23 mouse cellular contexts compared by ENCODE assay signal in the genomic region with DNA sequence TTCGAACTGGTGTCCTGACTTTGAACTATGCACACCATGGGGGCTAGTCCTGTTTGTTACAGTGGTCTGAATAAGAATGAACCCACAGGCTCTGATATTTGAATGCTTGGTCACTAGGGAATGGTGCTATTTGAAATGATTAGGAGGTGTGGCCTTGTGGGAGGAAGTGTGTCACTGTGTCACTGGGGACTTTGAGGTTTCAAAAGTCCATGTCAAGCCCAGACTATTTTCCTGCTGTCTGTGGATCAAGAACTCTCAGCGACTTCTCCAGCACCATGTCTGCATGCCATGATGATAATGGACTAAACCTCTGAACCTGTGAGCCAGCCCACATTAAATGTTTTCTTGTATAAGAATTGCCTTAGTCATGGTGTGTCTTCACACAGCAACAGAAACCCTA. TPM values are rescaled to one million over a fixed set of nuclear protein-coding genes. Genes with fewer than 3 reads are reported as not detected.
DNase-seq lines count a peak whose midpoint lies in the region; ATAC-seq and TF ChIP-seq lines count a peak whose summit lies in the region.
"Had no signal": no experiment of that assay in that cellular context is flagged by ENCODE, and none has a peak within 500 bp of the region (broad histone marks: within the 10 kb centered on the region; RNA-seq: fewer than 3 reads in every experiment).

No protein-coding gene starts in this region.

- dilution Hi-C loops in CH12.LX (cut with MboI; ENCODE audit: extremely low pct_ligation_motif_present, extremely low pct_unique_long_range_greater_than_20kb, low sequenced_read_pairs) = no loop called here

- H3K27ac ChIP-seq in heart, postnatal 0 days (ENCODE audit: low read depth) = peak overlapping the region; percentile 33
- H3K27ac ChIP-seq in CH12.LX (ENCODE audit: insufficient read depth, low read depth) = no peak overlapping the region
- H3K27ac ChIP-seq in brown adipose tissue, adult 24 weeks (replicated peaks; ENCODE audit: low read depth, low read length) = peak overlapping the region; percentile 38; the same call in 1 of the 2 replicates
- H3K27ac ChIP-seq: hindbrain, embryonic 14.5 days; limb, embryonic 10.5 days; liver, embryonic 12.5 days; midbrain, embryonic 10.5 days; neural tube, embryonic 12.5 days; stomach, embryonic 15.5 days had no signal

- in situ Hi-C loops in CH12.LX (cut with MboI; ENCODE audit: low pct_ligation_motif_present, low pct_unique_long_range_greater_than_20kb, low sequenced_read_pairs) = no loop called here

- H3K4me3 ChIP-seq in heart, postnatal 0 days (ENCODE audit: low read depth, low read length) = no peak overlapping the region
- H3K4me3 ChIP-seq in CH12.LX (replicated peaks in 1 of 3; ENCODE audit: low read depth in 2 of 3, low read length in 2 of 3, poor library complexity in 1 of 3) (no peak overlapping the region), myocyte (no peak overlapping the region)
- no peak overlapping the region for H3K4me3 ChIP-seq in brown adipose tissue, adult 24 weeks (ENCODE audit: insufficient read depth, low read depth, low read length)
- H3K4me3 ChIP-seq: limb, embryonic 10.5 days; liver, embryonic 12.5 days; midbrain, embryonic 10.5 days; neural tube, embryonic 12.5 days; stomach, embryonic 15.5 days had no signal

- H3K27me3 ChIP-seq in heart, postnatal 0 days (ENCODE audit: control insufficient read depth, insufficient read depth, low read length) = no peaks in the 10 kb centered on the region
- H3K27me3 ChIP-seq in CH12.LX (replicated peaks) (no peaks in the 10 kb centered on the region), myocyte (ENCODE audit: control insufficient read depth, insufficient read depth, insufficient read length) (no peaks in the 10 kb centered on the region)
- H3K27me3 ChIP-seq: liver, embryonic 12.5 days; neural tube, embryonic 12.5 days; stomach, embryonic 15.5 days had no signal

- no peak for DNase-seq in heart, postnatal 0 days (ENCODE audit: low spot score)
- no peak for DNase-seq in heart, adult 9 months (ENCODE audit: low spot score in 2 of 2)
- peak; percentile 75 for DNase-seq in CH12.LX (ENCODE audit: extremely low read depth)
- DNase-seq in spleen, adult 12 weeks (ENCODE audit: low spot score) = no peak
- no peak for DNase-seq in right cerebral cortex, postnatal 36 days (ENCODE audit: low spot score in 2 of 2)
- DNase-seq: adrenal gland, postnatal 25 days; cerebellum, adult 11-12 months; cerebellum, postnatal 14 days; embryo, embryonic 11 days; kidney, postnatal 4 days; lung, embryonic 14.5 days; lung, postnatal 36 days; spleen, adult 18-20 months; thymus, adult 18-20 months; thymus, postnatal 4 days had no signal

- TF ChIP-seq EP300 in heart, postnatal 0 days (IDR thresholded peaks at IDR 0.05; ENCODE audit: low read depth) = no peak
- TF ChIP-seq EP300 in CH12.LX (IDR thresholded peaks at IDR 0.05; ENCODE audit: low read length) = 0 out of 2 replicates have a peak, but pooled peaks have one; percentile 34

- 64% methylated on average over 2 of the region's 2 CpGs for WGBS in heart, postnatal 0 days

- no peak for TF ChIP-seq RAD21 in CH12.LX (IDR thresholded peaks at IDR 0.05; ENCODE audit: low read depth, low read length)

- H3ac ChIP-seq in myocyte (ENCODE audit: control insufficient read depth, insufficient read length) = no peak overlapping the region

- peaks cover 69% of the 10 kb centered on the region for H3K36me3 ChIP-seq in heart, postnatal 0 days (replicated peaks; ENCODE audit: control insufficient read depth, insufficient read depth, low read length)
- H3K36me3 ChIP-seq in CH12.LX (replicated peaks in 1 of 2; ENCODE audit: control insufficient read depth in 1 of 2, insufficient read depth in 1 of 2, low read length in 1 of 2) (peaks cover 0 to 77% of the 10 kb centered on the region in 2 experiments), myocyte (ENCODE audit: control insufficient read depth, insufficient read depth) (peaks cover 50% of the 10 kb centered on the region)

- H3K79me2 ChIP-seq in CH12.LX (replicated peaks; ENCODE audit: control insufficient read depth, extremely low read depth, insufficient read depth, poor library complexity, severe bottlenecking) (no peaks in the 10 kb centered on the region), myocyte (ENCODE audit: control insufficient read depth, insufficient read depth) (peaks cover 7% of the 10 kb centered on the region)

- no peak for TF ChIP-seq CTCF in heart, postnatal 0 days (IDR thresholded peaks at IDR 0.05; ENCODE audit: low read depth)
- TF ChIP-seq CTCF in CH12.LX (conservative IDR thresholded peaks at IDR 0.05 in 1 of 2, IDR thresholded peaks at IDR 0.05 in 1 of 2; ENCODE audit: low read depth in 2 of 2, low read length in 2 of 2) = no peak

- ATAC-seq in heart, postnatal 0 days (ENCODE audit: insufficient read depth, low read depth) = no peak; the same call in 1 of the 2 replicates
- ATAC-seq: liver, embryonic 12.5 days had no signal

- no peak overlapping the region for H3K9ac ChIP-seq in heart, postnatal 0 days (replicated peaks; ENCODE audit: low read depth, low read length)
- H3K9ac ChIP-seq in CH12.LX (ENCODE audit: insufficient read depth, low read depth) = no peak overlapping the region
- H3K9ac ChIP-seq: hindbrain, embryonic 14.5 days; liver, embryonic 12.5 days; lung, embryonic 14.5 days; neural tube, embryonic 12.5 days; stomach, embryonic 15.5 days had no signal

- no peaks in the 10 kb centered on the region for H3K9me3 ChIP-seq in heart, postnatal 0 days (replicated peaks; ENCODE audit: control insufficient read depth, low read length)
- H3K9me3 ChIP-seq in CH12.LX (replicated peaks; ENCODE audit: low read length) = peaks cover under 1% of the 10 kb centered on the region
- H3K9me3 ChIP-seq: limb, embryonic 10.5 days; midbrain, embryonic 10.5 days; neural tube, embryonic 12.5 days; stomach, embryonic 15.5 days had no signal

- H3K4me2 ChIP-seq in heart, postnatal 0 days (ENCODE audit: low read depth, low read length) = no peak overlapping the region
- H3K4me2 ChIP-seq in CH12.LX (ENCODE audit: insufficient read depth, low read depth, poor library complexity, severe bottlenecking) = no peak overlapping the region
- peak overlapping the region; percentile 39 for H3K4me2 ChIP-seq in myocyte (ENCODE audit: low read depth)
- H3K4me2 ChIP-seq: hindbrain, embryonic 14.5 days; liver, embryonic 12.5 days; lung, embryonic 14.5 days; neural tube, embryonic 12.5 days; stomach, embryonic 15.5 days had no signal

- peaks cover 10% of the 10 kb centered on the region; the same call in 1 of the 2 replicates for H3K4me1 ChIP-seq in heart, postnatal 0 days (ENCODE audit: control insufficient read depth, insufficient read depth)
- H3K4me1 ChIP-seq in CH12.LX (ENCODE audit: control insufficient read depth in 1 of 2, insufficient read depth in 2 of 2) = peaks cover 3 to 21% of the 10 kb centered on the region in 2 experiments; a peak in 3 of 4 replicates
- H3K4me1 ChIP-seq in brown adipose tissue, adult 24 weeks (ENCODE audit: control insufficient read depth, insufficient read depth, insufficient read length, low read length) = peaks cover 5% of the 10 kb centered on the region
- H3K4me1 ChIP-seq: limb, embryonic 10.5 days; midbrain, embryonic 10.5 days; neural tube, embryonic 12.5 days; stomach, embryonic 15.5 days had no signal

- no peak for TF ChIP-seq POLR2A in CH12.LX (IDR thresholded peaks at IDR 0.05; ENCODE audit: low read depth, low read length)
- TF ChIP-seq POLR2A in myocyte (IDR thresholded peaks at IDR 0.05; ENCODE audit: insufficient read length, low read depth) = no peak

TF ChIP-seq in CH12.LX, 34 proteins besides CTCF, POLR2A, EP300 and RAD21:
- TF ChIP-seq SIN3A (IDR thresholded peaks at IDR 0.05; ENCODE audit: low read length) = no peak
- no peak for TF ChIP-seq JUND (conservative IDR thresholded peaks at IDR 0.05; ENCODE audit: low read depth, low read length)
- TF ChIP-seq MAZ (IDR thresholded peaks at IDR 0.05; ENCODE audit: low read depth, low read length) = no peak
- TF ChIP-seq TBP (conservative IDR thresholded peaks at IDR 0.05; ENCODE audit: low read depth, low read length) = no peak
- TF ChIP-seq CHD2 (IDR thresholded peaks at IDR 0.05; ENCODE audit: low read length) = no peak
- TF ChIP-seq JUN (IDR thresholded peaks at IDR 0.05; ENCODE audit: insufficient read depth, low read depth, low read length) = no peak
- no peak for TF ChIP-seq BHLHE40 (IDR thresholded peaks at IDR 0.05; ENCODE audit: low read depth, low read length)
- TF ChIP-seq ZNF384 (IDR thresholded peaks at IDR 0.05; ENCODE audit: low read depth, low read length) = no peak

TF ChIP-seq in myocyte, 11 proteins besides CTCF, POLR2A, EP300 and RAD21:
- TF ChIP-seq E2F4 (IDR thresholded peaks at IDR 0.05; ENCODE audit: insufficient read depth) = no peak
- no peak for TF ChIP-seq SRF (IDR thresholded peaks at IDR 0.05; ENCODE audit: control insufficient read depth, insufficient read length, low read depth)
- TF ChIP-seq POLR2AphosphoS2 (IDR thresholded peaks at IDR 0.05; ENCODE audit: insufficient read length, low read depth) = no peak
- no peak for TF ChIP-seq MYOD1 (IDR thresholded peaks at IDR 0.05; ENCODE audit: control insufficient read depth in 1 of 3, insufficient read length in 2 of 3, low read depth in 2 of 3)
- TF ChIP-seq TCF12 (IDR thresholded peaks at IDR 0.05; ENCODE audit: insufficient read depth, poor library complexity, severe bottlenecking) = no peak
- no peak for TF ChIP-seq CEBPB (IDR thresholded peaks at IDR 0.05; ENCODE audit: insufficient read depth, poor library complexity, severe bottlenecking)
- TF ChIP-seq USF1 (IDR thresholded peaks at IDR 0.05; ENCODE audit: low read depth) = no peak
- TF ChIP-seq TCF3 (IDR thresholded peaks at IDR 0.05; ENCODE audit: insufficient read length, low read depth) = no peak
- TF ChIP-seq REST (IDR thresholded peaks at IDR 0.05; ENCODE audit: insufficient read depth, insufficient read length) = no peak
- TF ChIP-seq MYOG (IDR thresholded peaks at IDR 0.05; ENCODE audit: control insufficient read depth in 1 of 3, insufficient read depth in 1 of 3, insufficient read length in 2 of 3, low read depth in 2 of 3) = no peak
- no peak for TF ChIP-seq MAX (IDR thresholded peaks at IDR 0.05; ENCODE audit: low read depth)

RNA-seq across cellular contexts. Expression of gene Gtf2ird1, which starts 44.2 kb away (rescaled TPM):
- total RNA-seq in heart, postnatal 0 days (2014; rRNA removed; ENCODE audit: low replicate concordance) = 28.8 and 63.7 TPM in 2 replicates
- 20.5 and 27.7 TPM in 2 replicates for polyA plus RNA-seq in heart, postnatal 0 days (2015; fragmentation: Nextera tagmentation; extraction: Ambion mirVana)
- total RNA-seq in CH12.LX (2012; rRNA removed) (12.2 and 13.1 TPM in 2 replicates), CH12.LX (2014; rRNA removed) (12.8 and 13.3 TPM in 2 replicates)
- polyA plus RNA-seq in CH12.LX (2012; ENCODE audit: insufficient read length, low read depth) (32.0 and 39.0 TPM in 2 replicates), myocyte (2012; fragmentation: generic; extraction: Trizol) (62.0 TPM)
- 37.9 and 80.1 TPM in 2 replicates for polyA plus RNA-seq in brown adipose tissue, adult 24 weeks (2012; ENCODE audit: insufficient read depth, insufficient read length, missing spikeins)
